12 mouse cellular contexts compared by ENCODE assay signal in genomic region chr7:36691617-36692016, GRCm38 (mm10). TPM values are rescaled to one million over a fixed set of nuclear protein-coding genes. Genes with fewer than 3 reads are reported as not detected.
A peak's percentile ranks its signal among the peaks of the same experiment; 100 is the strongest.
DNase-seq lines count a peak whose midpoint lies in the region; ATAC-seq lines count a peak whose summit lies in the region.
"Had no signal": no experiment of that assay in that cellular context is flagged by ENCODE, and none has a peak within 500 bp of the region (broad histone marks: within the 10 kb centered on the region; RNA-seq: fewer than 3 reads in every experiment).

No protein-coding gene starts in this region.

- H3K27ac ChIP-seq in kidney, embryonic 16.5 days (ENCODE audit: low read length) = no peak overlapping the region
- H3K27ac ChIP-seq in embryonic facial prominence, embryonic 15.5 days (replicated peaks) = no peak overlapping the region
- no peak overlapping the region for H3K27ac ChIP-seq in intestine, embryonic 14.5 days (ENCODE audit: low read depth)
- H3K27ac ChIP-seq in neural tube, embryonic 13.5 days (replicated peaks) = no peak overlapping the region
- H3K27ac ChIP-seq: layer of hippocampus, adult 2 months; liver, embryonic 13.5 days had no signal

- H3K36me3 ChIP-seq in kidney, embryonic 16.5 days (ENCODE audit: insufficient read depth, low read length) = no peaks in the 10 kb centered on the region
- H3K36me3 ChIP-seq in embryonic facial prominence, embryonic 15.5 days = no peaks in the 10 kb centered on the region
- no peaks in the 10 kb centered on the region for H3K36me3 ChIP-seq in intestine, embryonic 14.5 days (ENCODE audit: control insufficient read depth, insufficient read depth, low read length)
- no peaks in the 10 kb centered on the region for H3K36me3 ChIP-seq in neural tube, embryonic 13.5 days
- H3K36me3 ChIP-seq: liver, embryonic 13.5 days had no signal

- no peak overlapping the region for H3K9ac ChIP-seq in kidney, embryonic 16.5 days (replicated peaks; ENCODE audit: low read length)
- no peak overlapping the region for H3K9ac ChIP-seq in embryonic facial prominence, embryonic 15.5 days
- no peak overlapping the region for H3K9ac ChIP-seq in intestine, embryonic 14.5 days (ENCODE audit: low read length)
- H3K9ac ChIP-seq in neural tube, embryonic 13.5 days = 0 out of 2 replicates have a peak overlapping the region, but pooled peaks have one; percentile 22
- H3K9ac ChIP-seq: liver, embryonic 13.5 days had no signal

- WGBS in kidney, embryonic 16.5 days = 2% methylated on average over 14 of the region's 14 CpGs
- WGBS in embryonic facial prominence, embryonic 15.5 days = 2% methylated on average over 14 of the region's 14 CpGs
- 4% methylated on average over 14 of the region's 14 CpGs for WGBS in intestine, embryonic 14.5 days
- 2% methylated on average over 14 of the region's 14 CpGs for WGBS in neural tube, embryonic 13.5 days

- no peaks in the 10 kb centered on the region for H3K9me3 ChIP-seq in kidney, embryonic 16.5 days (ENCODE audit: low read length)
- no peaks in the 10 kb centered on the region for H3K9me3 ChIP-seq in embryonic facial prominence, embryonic 15.5 days (replicated peaks)
- no peaks in the 10 kb centered on the region for H3K9me3 ChIP-seq in intestine, embryonic 14.5 days (ENCODE audit: control insufficient read depth, low read length)
- no peaks in the 10 kb centered on the region for H3K9me3 ChIP-seq in neural tube, embryonic 13.5 days
- H3K9me3 ChIP-seq: liver, embryonic 13.5 days had no signal

- H3K27me3 ChIP-seq in kidney, embryonic 16.5 days (ENCODE audit: insufficient read depth, low read length) = peaks cover 57% of the 10 kb centered on the region
- peaks cover 73% of the 10 kb centered on the region for H3K27me3 ChIP-seq in embryonic facial prominence, embryonic 15.5 days
- H3K27me3 ChIP-seq in intestine, embryonic 14.5 days (replicated peaks; ENCODE audit: control insufficient read depth, insufficient read depth, low read length) = peaks cover 41% of the 10 kb centered on the region
- peaks cover 52% of the 10 kb centered on the region for H3K27me3 ChIP-seq in neural tube, embryonic 13.5 days

- H3K4me2 ChIP-seq in kidney, embryonic 16.5 days (replicated peaks; ENCODE audit: low read depth, low read length) = no peak overlapping the region
- peak overlapping the region; percentile 29 for H3K4me2 ChIP-seq in embryonic facial prominence, embryonic 15.5 days (replicated peaks)
- H3K4me2 ChIP-seq in intestine, embryonic 14.5 days (ENCODE audit: low read length) = peak overlapping the region; percentile 48
- peak overlapping the region; percentile 31 for H3K4me2 ChIP-seq in neural tube, embryonic 13.5 days
- H3K4me2 ChIP-seq: liver, embryonic 13.5 days had no signal

- H3K4me1 ChIP-seq in kidney, embryonic 16.5 days (ENCODE audit: insufficient read depth, low read length) = peaks cover 7% of the 10 kb centered on the region
- H3K4me1 ChIP-seq in embryonic facial prominence, embryonic 15.5 days = peaks cover 26% of the 10 kb centered on the region
- H3K4me1 ChIP-seq in intestine, embryonic 14.5 days (replicated peaks; ENCODE audit: control insufficient read depth, insufficient read depth, low read length) = peaks cover 39% of the 10 kb centered on the region
- H3K4me1 ChIP-seq in neural tube, embryonic 13.5 days (replicated peaks) = peaks cover 54% of the 10 kb centered on the region

- ATAC-seq in kidney, embryonic 16.5 days (ENCODE audit: low FRiP score, low TSS enrichment) = no peak
- no peak for ATAC-seq in embryonic facial prominence, embryonic 15.5 days (ENCODE audit: insufficient number of reproducible peaks, low FRiP score, low TSS enrichment, low read depth)
- no peak for ATAC-seq in intestine, embryonic 14.5 days (replicated peaks; ENCODE audit: low FRiP score, low TSS enrichment, low read depth)
- ATAC-seq in neural tube, embryonic 13.5 days (ENCODE audit: low read depth) = no peak

- peak overlapping the region; percentile 9; the same call in 1 of the 2 replicates for H3K4me3 ChIP-seq in kidney, embryonic 16.5 days (ENCODE audit: low read length)
- H3K4me3 ChIP-seq in embryonic facial prominence, embryonic 15.5 days (replicated peaks) = peak overlapping the region; percentile 1
- peak overlapping the region; percentile 17 for H3K4me3 ChIP-seq in intestine, embryonic 14.5 days (ENCODE audit: low read depth, low read length)
- H3K4me3 ChIP-seq in neural tube, embryonic 13.5 days = peak overlapping the region; percentile 9; the same call in 1 of the 2 replicates
- H3K4me3 ChIP-seq: layer of hippocampus, adult 2 months; liver, embryonic 13.5 days had no signal

- DNase-seq in kidney, postnatal 4 days = no peak
- DNase-seq in intestine, embryonic 14.5 days (ENCODE audit: low spot score) = no peak
- DNase-seq in natural killer cell, adult 2 months (ENCODE audit: low spot score in 2 of 2) = no peak
- no peak for DNase-seq in layer of hippocampus, adult 9-11 months
- DNase-seq: heart, postnatal 14 days; liver, embryonic 13.5 days; spleen, adult 18-20 months; thymus, postnatal 36 days had no signal

RNA-seq across cellular contexts. Expression of gene Tshz3, which starts 6.3 kb away (rescaled TPM):
- 11.7 and 17.6 TPM in 2 replicates for polyA plus RNA-seq in kidney, embryonic 16.5 days (2015; fragmentation: Nextera tagmentation; extraction: Ambion mirVana)
- polyA plus RNA-seq in embryonic facial prominence, embryonic 15.5 days (2015; fragmentation: Nextera tagmentation; extraction: Ambion mirVana) = 12.0 and 14.4 TPM in 2 replicates
- 23.9 and 25.1 TPM in 2 replicates for polyA plus RNA-seq in intestine, embryonic 14.5 days (2014; fragmentation: Nextera tagmentation; extraction: Ambion mirVana)
- polyA plus RNA-seq in neural tube, embryonic 13.5 days (2015; fragmentation: Nextera tagmentation; extraction: Ambion mirVana) = 43.1 and 44.9 TPM in 2 replicates
